Mouse (Mus musculus) heart, adult 2 months (tissue): ENCODE results near the gene Cavin1.

Experiments used
- CTCF ChIP-seq: fragments of 200-600 bp; IDR thresholded peaks from 2 replicates; pipeline ENCODE4 v1.8.1; 2022; ENCODE audit warnings: antibody characterized with exemption, mild to moderate bottlenecking, moderate library complexity
- EP300 ChIP-seq: fragments of 200-500 bp; IDR thresholded peaks from 2 replicates; pipeline ENCODE4 v1.6.1; 2011; ENCODE audit warnings: low read depth, low read length, control low read depth; ENCODE audit not compliant: insufficient read depth

GRCm38 (mm10) chr11:100983125-100983777 is 12.6 kb upstream of the Cavin1 start:
- TF ChIP-seq CTCF (no peak), EP300 (peak; percentile 87)
